Mouse (Mus musculus) macrophage (primary cell): ENCODE measurements around the gene Olfr9. TPM values are rescaled to one million over a fixed set of nuclear protein-coding genes. Genes with fewer than 3 reads are reported as not detected.

Experiments used
- polyA plus RNA-seq: library from polyadenylated mRNA; stranded (reverse); fragments of 250-400 nt; gene quantifications from 3 replicates; pipeline ENCODE4 v1.2.4, GENCODE M21; 2018; ENCODE audit warnings: inconsistent platforms

The Olfr9 gene
- polyA plus RNA-seq, 1 experiment from 2014 or later = not detected

Other genes with a start within 250 kb of the Olfr9 start
- gene Dgka, start 244.6 kb upstream of the Olfr9 start, polyA plus RNA-seq = 3.4 to 9.7 TPM (median 7.0 TPM) in 3 replicates
- gene Pym1, start 241.5 kb upstream of the Olfr9 start, polyA plus RNA-seq = 23.3 to 27.6 TPM (median 27.0 TPM) in 3 replicates
- gene Mmp19, start 198.5 kb upstream of the Olfr9 start, polyA plus RNA-seq = 18.7 to 24.6 TPM (median 21.3 TPM) in 3 replicates
- 42.1 to 51.3 TPM (median 44.5 TPM) in 3 replicates for gene Dnajc14, start 185.4 kb upstream of the Olfr9 start, polyA plus RNA-seq
- 6.9 to 10.4 TPM (median 9.0 TPM) in 3 replicates for gene Tmem198b, start 185.1 kb upstream of the Olfr9 start, polyA plus RNA-seq
- gene Sarnp, start 172.1 kb upstream of the Olfr9 start, polyA plus RNA-seq = 69.5 to 146 TPM (median 84.3 TPM) in 3 replicates
- 42.2 to 61.4 TPM (median 59.0 TPM) in 3 replicates for gene Ormdl2, start 167.8 kb upstream of the Olfr9 start, polyA plus RNA-seq
- 0.03 TPM in 1 of 3 replicates, not detected in the others for gene Gdf11, start 97.7 kb upstream of the Olfr9 start, polyA plus RNA-seq
- 1,227 to 1,611 TPM (median 1,544 TPM) in 3 replicates for gene Cd63, start 88.4 kb upstream of the Olfr9 start, polyA plus RNA-seq
- gene Rdh5, start 66.5 kb upstream of the Olfr9 start, polyA plus RNA-seq = 0.53 to 1.3 TPM (median 0.92 TPM) in 3 replicates
- gene Bloc1s1, start 65.4 kb upstream of the Olfr9 start, polyA plus RNA-seq = 77.8 to 126 TPM (median 124 TPM) in 3 replicates
- not detected in 3 replicates for gene Itga7, start 55.6 kb upstream of the Olfr9 start, polyA plus RNA-seq
- not detected in 3 replicates for gene Mettl7b, start 28.4 kb upstream of the Olfr9 start, polyA plus RNA-seq
- gene Olfr763, start 21.4 kb downstream of the Olfr9 start, polyA plus RNA-seq = not detected in 3 replicates
- gene Olfr764-ps1, start 50.5 kb downstream of the Olfr9 start, polyA plus RNA-seq = not detected in 3 replicates
- not detected in 3 replicates for gene Olfr765, start 60.6 kb downstream of the Olfr9 start, polyA plus RNA-seq
- gene Olfr766-ps1, start 79.5 kb downstream of the Olfr9 start, polyA plus RNA-seq = not detected in 3 replicates
- gene Olfr767, start 93.5 kb downstream of the Olfr9 start, polyA plus RNA-seq = not detected in 3 replicates
- not detected in 3 replicates for gene Olfr768, start 109.9 kb downstream of the Olfr9 start, polyA plus RNA-seq
- gene Olfr769, start 128.4 kb downstream of the Olfr9 start, polyA plus RNA-seq = not detected in 3 replicates
- gene Olfr770, start 149.6 kb downstream of the Olfr9 start, polyA plus RNA-seq = not detected in 3 replicates
- not detected in 3 replicates for gene Olfr771, start 175.3 kb downstream of the Olfr9 start, polyA plus RNA-seq
- not detected in 3 replicates for gene Olfr772, start 188.5 kb downstream of the Olfr9 start, polyA plus RNA-seq
- not detected in 3 replicates for gene Olfr773, start 198.0 kb downstream of the Olfr9 start, polyA plus RNA-seq
- not detected in 3 replicates for gene Olfr774, start 246.8 kb downstream of the Olfr9 start, polyA plus RNA-seq